Mouse (Mus musculus) myocyte (in vitro differentiated cells): ENCODE results near the gene Kcna6.

ENCODE experiments used
- CEBPB ChIP-seq: IDR thresholded peaks from 2 replicates; pipeline ENCODE4 v1.6.1; 2011; ENCODE audit warnings: mild to moderate bottlenecking, moderate library complexity; ENCODE audit not compliant: poor library complexity, insufficient read depth, severe bottlenecking
- MYOG ChIP-seq, 3 experiments: IDR thresholded peaks; one replicate each; pipeline ENCODE4 v1.6.1; 2011; ENCODE audit warnings: control low read depth in 2 of 3, low read depth in 2 of 3, mild to moderate bottlenecking in 2 of 3; ENCODE audit not compliant: insufficient read length in 2 of 3, control insufficient read depth in 1 of 3, insufficient read depth in 1 of 3
- POLR2A ChIP-seq: IDR thresholded peaks from one replicate; pipeline ENCODE4 v1.6.1; 2011; ENCODE audit warnings: low read depth, mild to moderate bottlenecking, control low read depth, moderate library complexity; ENCODE audit not compliant: insufficient read length
- USF1 ChIP-seq: IDR thresholded peaks from one replicate; pipeline ENCODE4 v1.6.1; 2011; ENCODE audit warnings: low read depth, mild to moderate bottlenecking, control low read depth, moderate library complexity

GRCm38 (mm10) chr6:126712531-126712930, 27.9 kb downstream of the Kcna6 start:
- TF ChIP-seq POLR2A, result no peak
- no peak for TF ChIP-seq CEBPB
- TF ChIP-seq USF1, result no peak
- TF ChIP-seq MYOG (IDR thresholded peaks at IDR 0.05; ENCODE audit: control insufficient read depth in 1 of 3, insufficient read depth in 1 of 3, insufficient read length in 2 of 3, low read depth in 2 of 3), result no peak
